Mouse (Mus musculus) neural tube, embryonic 14.5 days (tissue): ENCODE data around the gene Map7. TPM values are rescaled to one million over a fixed set of nuclear protein-coding genes. Genes with fewer than 3 reads are reported as not detected.
A peak's percentile ranks its signal among the peaks of the same experiment; 100 is the strongest.

Experiments
- ATAC-seq: fragments of 200-750 bp; cut with Nextera tagmentation; 2 replicates; pipeline ENCODE4 v1.8.0; 2017; ENCODE audit warnings: low read depth, mild to moderate bottlenecking, moderate TSS enrichment, moderate library complexity
- H3K27ac ChIP-seq: fragments of 300-500 bp; sonication (generic); 2 replicates; pipeline ENCODE4 v1.5.1; 2014; ENCODE audit warnings: low read depth, mild to moderate bottlenecking, control low read depth, low read length, moderate library complexity, mixed read lengths
- H3K27me3 ChIP-seq: fragments of 300-500 bp; sonication (generic); 2 replicates; pipeline ENCODE4 v1.6.1; 2014; ENCODE audit warnings: low read length; ENCODE audit not compliant: control insufficient read depth, insufficient read depth
- H3K36me3 ChIP-seq: fragments of 300-500 bp; sonication (generic); 2 replicates; pipeline ENCODE4 v1.6.1; 2014; ENCODE audit warnings: low read length, mixed read lengths; ENCODE audit not compliant: control insufficient read depth, insufficient read depth
- H3K4me1 ChIP-seq: fragments of 300-500 bp; sonication (generic); 2 replicates; pipeline ENCODE4 v1.6.1; 2014; ENCODE audit warnings: low read length; ENCODE audit not compliant: control insufficient read depth, insufficient read depth
- H3K4me2 ChIP-seq: fragments of 300-500 bp; sonication (generic); 2 replicates; pipeline ENCODE4 v1.6.1; 2014; ENCODE audit warnings: mild to moderate bottlenecking, low read depth, low read length, control low read depth
- H3K4me3 ChIP-seq: fragments of 300-500 bp; sonication (generic); 2 replicates; pipeline ENCODE4 v1.5.1; 2014; ENCODE audit warnings: low read depth, low read length, control low read depth, mixed read lengths
- H3K9ac ChIP-seq: fragments of 300-500 bp; sonication (generic); replicated peaks from 2 replicates; pipeline ENCODE4 v1.6.1; 2014; ENCODE audit warnings: low read depth, mild to moderate bottlenecking, control low read depth, low read length, mixed read lengths
- H3K9me3 ChIP-seq: fragments of 300-500 bp; sonication (generic); 2 replicates; pipeline ENCODE4 v1.6.1; 2016; ENCODE audit warnings: low read length; ENCODE audit not compliant: control insufficient read depth
- WGBS: fragments of 180-500 bp; shearing (Covaris S2); extraction: QIAGEN DNeasy Blood & Tissue Kit; methylation state at CpG from one replicate; pipeline ENCODE4 v1.1.7; 2014; 5-methylcytosine and 5-hydroxymethylcytosine counted together
- polyA plus RNA-seq: library from polyadenylated mRNA; unstranded; fragments of >200 nt; fragmentation: Nextera tagmentation; extraction: Ambion mirVana; gene quantifications from 2 replicates; pipeline ENCODE4 v1.2.1, GENCODE M21; 2014

The Map7 gene
- polyA plus RNA-seq, 1 experiment from 2014 or later: 7.4 TPM

DNA sequence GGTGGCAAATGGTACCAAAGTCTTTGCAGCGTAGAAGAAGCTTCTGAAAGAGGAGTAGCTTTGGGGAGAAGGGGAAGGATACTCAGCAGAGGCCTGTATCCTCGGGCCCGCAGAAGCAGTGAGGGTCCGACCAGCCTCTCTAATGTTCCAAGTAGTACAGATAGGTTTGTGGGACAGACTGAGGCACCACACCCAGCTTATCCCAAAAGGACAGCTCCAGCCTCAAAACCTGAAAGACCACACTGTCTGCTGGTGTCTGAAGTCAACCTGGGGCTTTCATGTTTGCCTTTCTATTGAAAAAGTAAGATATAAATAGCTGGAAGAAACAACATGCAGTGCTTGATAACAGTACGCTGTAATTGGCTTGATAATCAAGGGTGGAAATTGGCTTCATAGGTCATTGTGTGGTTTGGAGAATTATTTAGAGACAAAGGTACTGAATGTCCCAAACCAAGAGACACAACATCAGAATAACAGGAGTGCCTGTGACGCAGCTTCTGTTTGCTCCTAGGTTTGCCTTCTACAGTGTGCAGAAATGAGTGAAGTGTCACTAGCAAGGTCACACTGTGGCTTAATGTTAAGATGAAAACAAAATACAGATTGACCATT is 42.0 kb downstream of the Map7 start:
- Histone ChIP-seq H3K4me1 (no peaks in the 10 kb centered on the region), H3K4me2 (no peak overlapping the region), H3K9ac (no peak overlapping the region), H3K27me3 (no peaks in the 10 kb centered on the region), H3K36me3 (no peaks in the 10 kb centered on the region), H3K9me3 (no peaks in the 10 kb centered on the region), H3K4me3 (no peak overlapping the region), H3K27ac (no peak overlapping the region)
- 91% methylated on average over 6 of the region's 6 CpGs for WGBS
- no peak for ATAC-seq

DNA sequence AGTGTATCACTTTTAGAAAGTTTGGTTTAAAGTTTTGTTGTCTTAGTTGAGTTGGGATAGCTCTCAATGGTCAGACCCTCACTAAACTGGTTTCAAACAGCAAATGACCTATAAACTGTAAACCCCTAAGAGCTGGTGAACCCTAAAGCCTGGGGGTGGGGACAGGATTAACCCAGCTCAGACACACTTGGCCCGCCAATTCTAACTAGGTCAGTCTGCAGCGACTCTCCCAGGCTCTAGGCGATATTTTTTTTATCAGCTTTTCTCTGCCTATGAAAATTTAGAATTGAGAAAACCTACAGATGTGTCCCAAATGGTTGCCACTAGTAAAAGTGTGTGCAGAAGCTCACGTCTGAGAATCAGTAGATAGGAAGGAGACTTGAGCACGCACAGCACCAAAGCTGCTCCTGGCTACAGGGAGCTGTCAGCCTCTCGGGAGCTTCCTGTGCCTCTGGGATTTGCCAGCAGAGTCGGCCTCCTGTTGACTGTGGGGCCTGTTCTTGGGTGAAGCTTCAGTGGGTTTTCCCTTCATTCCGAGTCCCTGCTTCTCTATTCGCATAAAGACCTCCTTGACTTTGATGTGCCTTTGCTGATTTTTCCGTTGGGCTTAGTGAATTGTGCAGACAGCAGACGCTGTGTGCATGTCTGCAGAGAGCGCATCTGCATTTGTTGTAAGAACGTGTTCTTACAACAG is 46.7 kb downstream of the Map7 start:
- H3K9me3 ChIP-seq: no peaks in the 10 kb centered on the region
- WGBS: 47% methylated on average over 13 of the region's 13 CpGs
- ATAC-seq: no peak
- no peaks in the 10 kb centered on the region for H3K36me3 ChIP-seq
- H3K27me3 ChIP-seq: no peaks in the 10 kb centered on the region
- H3K4me1 ChIP-seq: no peaks in the 10 kb centered on the region
- H3K27ac ChIP-seq: no peak overlapping the region
- H3K9ac ChIP-seq: no peak overlapping the region
- H3K4me3 ChIP-seq: no peak overlapping the region
- no peak overlapping the region for H3K4me2 ChIP-seq

DNA sequence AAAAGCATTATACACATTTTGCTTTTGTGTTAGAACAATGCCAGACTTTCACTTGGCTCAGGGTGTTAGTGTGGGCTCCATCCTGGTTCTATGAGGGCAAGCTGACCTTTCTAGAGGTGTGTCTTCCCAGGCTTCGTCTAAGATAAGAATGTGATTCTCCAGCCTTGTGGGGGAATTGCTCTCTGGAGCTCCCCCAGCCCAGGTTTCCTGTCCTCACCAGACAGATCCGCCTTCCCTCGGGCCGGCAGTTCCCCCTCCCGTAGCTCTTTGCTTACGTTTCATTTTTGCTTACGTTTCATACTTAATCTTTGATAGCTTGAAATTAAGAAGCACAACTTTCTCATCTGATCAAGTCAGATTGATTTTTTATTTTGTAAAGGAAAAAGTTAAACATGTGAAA is 48.8 kb downstream of the Map7 start:
- 78% methylated on average over 7 of the region's 7 CpGs for WGBS
- Histone ChIP-seq H3K9me3 (no peaks in the 10 kb centered on the region), H3K27me3 (no peaks in the 10 kb centered on the region), H3K36me3 (no peaks in the 10 kb centered on the region), H3K4me2 (no peak overlapping the region), H3K27ac (no peak overlapping the region), H3K9ac (no peak overlapping the region), H3K4me3 (no peak overlapping the region), H3K4me1 (no peaks in the 10 kb centered on the region)
- no peak for ATAC-seq

DNA sequence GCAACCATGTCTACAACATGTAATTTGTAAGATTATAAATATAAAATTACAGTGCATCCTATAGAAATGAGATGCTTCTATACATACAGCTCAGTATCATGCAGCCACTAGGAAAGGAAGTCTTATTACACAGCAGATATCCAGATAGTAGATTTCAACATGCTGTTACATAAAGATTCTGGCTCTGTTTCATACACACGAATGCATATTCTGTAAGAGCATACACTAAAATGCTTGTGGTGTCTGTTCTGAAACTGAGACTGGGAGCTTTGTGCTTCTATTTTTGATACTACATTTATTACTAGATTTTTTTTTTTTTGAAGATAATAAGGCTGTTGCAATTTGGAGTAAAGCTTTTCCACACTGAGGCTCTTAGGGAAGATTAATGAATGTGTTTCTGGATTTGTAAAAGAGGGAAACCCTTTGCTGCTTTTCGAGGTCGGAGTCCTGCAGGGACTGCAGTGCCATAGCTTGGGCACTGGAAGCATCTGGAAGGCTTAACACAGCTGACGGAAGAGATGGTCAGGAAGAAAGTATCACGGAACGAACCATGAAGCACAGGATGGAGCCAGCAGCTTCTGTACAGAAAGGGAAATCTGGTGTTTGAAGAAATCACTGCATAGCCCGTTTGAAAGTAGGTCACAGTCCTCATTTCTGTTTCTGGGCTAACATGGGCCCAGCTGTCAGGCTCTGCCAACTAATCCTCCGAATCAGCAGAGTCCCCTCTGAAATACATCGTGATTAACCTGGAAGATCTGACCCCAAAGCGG is 50.9 kb downstream of the Map7 start:
- no peak for ATAC-seq
- Histone ChIP-seq H3K4me3 (no peak overlapping the region), H3K36me3 (no peaks in the 10 kb centered on the region), H3K9me3 (no peaks in the 10 kb centered on the region), H3K27me3 (no peaks in the 10 kb centered on the region), H3K4me2 (no peak overlapping the region), H3K27ac (no peak overlapping the region), H3K4me1 (no peaks in the 10 kb centered on the region), H3K9ac (no peak overlapping the region)
- WGBS: 77% methylated on average over 10 of the region's 10 CpGs

DNA sequence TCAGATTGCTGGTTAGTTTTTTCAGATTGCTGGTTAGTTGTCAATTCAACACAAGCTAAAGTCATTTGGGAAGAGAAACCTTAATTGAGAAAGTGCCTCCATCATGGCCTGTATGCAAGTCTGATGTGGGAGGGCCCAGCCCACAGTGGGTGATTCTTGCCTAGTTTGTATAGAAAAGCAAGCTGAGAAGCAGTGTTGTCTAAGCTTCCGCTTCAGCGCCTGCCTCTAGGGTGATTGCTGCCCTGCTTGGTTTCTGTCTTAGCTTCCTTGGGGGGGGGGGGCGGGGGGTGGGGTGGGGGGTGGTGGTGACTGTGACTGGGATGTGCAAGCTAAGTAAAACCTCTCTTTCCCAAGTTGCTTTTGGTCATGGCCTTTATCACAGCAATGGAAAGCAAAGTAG is 53.0 kb downstream of the Map7 start:
- no peak overlapping the region for H3K27ac ChIP-seq
- no peaks in the 10 kb centered on the region for H3K27me3 ChIP-seq
- no peaks in the 10 kb centered on the region for H3K4me1 ChIP-seq
- H3K9ac ChIP-seq: no peak overlapping the region
- ATAC-seq: no peak
- WGBS: 27% methylated on average over 3 of the region's 3 CpGs
- H3K4me2 ChIP-seq: no peak overlapping the region
- H3K4me3 ChIP-seq: no peak overlapping the region
- H3K36me3 ChIP-seq: no peaks in the 10 kb centered on the region
- H3K9me3 ChIP-seq: no peaks in the 10 kb centered on the region

DNA sequence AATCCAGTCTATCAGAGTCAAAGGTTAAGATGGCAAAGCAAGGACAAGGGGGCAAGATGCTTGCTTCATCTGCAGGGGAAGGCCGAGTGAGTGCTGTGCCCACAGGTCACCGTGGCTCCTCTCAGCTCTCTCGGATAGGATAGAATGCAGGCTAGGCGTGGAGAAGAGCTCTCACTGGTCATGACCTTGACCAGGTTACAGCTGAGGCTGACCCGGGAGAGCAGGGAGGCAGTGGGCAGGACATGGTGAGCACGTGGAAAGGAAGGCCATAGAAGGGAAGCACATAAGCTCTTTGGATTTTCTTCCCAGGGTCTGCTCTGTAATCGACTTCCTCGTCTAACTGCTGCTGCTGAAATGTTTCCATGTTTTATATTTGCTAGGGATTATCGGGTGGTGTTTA is 53.9 kb downstream of the Map7 start:
- Histone ChIP-seq H3K4me1 (no peaks in the 10 kb centered on the region), H3K9ac (no peak overlapping the region), H3K36me3 (no peaks in the 10 kb centered on the region), H3K27me3 (no peaks in the 10 kb centered on the region), H3K27ac (no peak overlapping the region), H3K4me2 (no peak overlapping the region), H3K4me3 (no peak overlapping the region), H3K9me3 (no peaks in the 10 kb centered on the region)
- no peak for ATAC-seq
- 69% methylated on average over 9 of the region's 9 CpGs for WGBS

DNA sequence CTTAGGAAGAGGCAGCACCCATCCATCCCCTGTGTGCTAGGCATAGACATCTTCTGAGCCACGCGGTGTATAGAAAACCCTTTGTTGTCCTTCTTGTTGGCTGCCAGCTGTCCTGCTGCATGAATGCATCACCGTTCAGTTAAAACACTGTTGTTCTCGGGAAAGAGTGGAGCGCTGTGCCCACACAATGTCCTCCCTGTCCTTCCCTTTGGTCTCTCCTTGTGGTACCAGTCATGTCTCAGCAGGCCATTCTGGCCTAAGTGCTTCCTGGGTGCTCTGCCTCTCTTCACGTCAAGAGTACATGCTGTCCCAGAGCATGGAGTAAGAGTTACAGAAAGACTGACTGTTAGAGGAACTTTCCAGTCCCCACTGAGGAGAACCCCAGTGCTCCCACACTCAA is 54.5 kb downstream of the Map7 start:
- WGBS: 37% methylated on average over 6 of the region's 6 CpGs
- Histone ChIP-seq H3K27me3 (no peaks in the 10 kb centered on the region), H3K4me1 (no peaks in the 10 kb centered on the region), H3K36me3 (no peaks in the 10 kb centered on the region), H3K9me3 (no peaks in the 10 kb centered on the region), H3K27ac (no peak overlapping the region), H3K4me3 (no peak overlapping the region), H3K4me2 (no peak overlapping the region), H3K9ac (no peak overlapping the region)
- peak; percentile 47; the same call in 1 of the 2 replicates for ATAC-seq

DNA sequence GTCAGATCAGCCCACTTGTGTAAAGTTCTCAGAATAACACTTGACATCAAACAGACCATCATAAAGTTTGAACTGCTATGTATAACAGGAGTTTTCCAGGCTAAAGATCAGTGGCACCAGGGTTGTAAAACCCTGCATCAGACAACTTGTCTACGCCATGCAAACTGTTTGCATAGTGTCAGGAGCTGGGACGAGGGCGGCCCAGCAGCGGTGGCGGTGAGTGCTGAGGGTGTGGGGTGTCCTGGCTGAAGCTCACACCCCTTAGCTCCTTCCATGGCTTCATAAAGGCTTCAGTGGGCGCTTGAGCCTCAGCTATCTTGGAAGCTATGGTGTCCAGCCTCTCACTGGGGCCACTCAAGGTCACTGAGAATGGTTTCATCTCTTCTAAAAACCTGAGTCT is 55.2 kb downstream of the Map7 start:
- Histone ChIP-seq H3K27ac (no peak overlapping the region), H3K9ac (no peak overlapping the region), H3K36me3 (no peaks in the 10 kb centered on the region), H3K4me2 (no peak overlapping the region), H3K9me3 (no peaks in the 10 kb centered on the region), H3K27me3 (no peaks in the 10 kb centered on the region), H3K4me3 (no peak overlapping the region), H3K4me1 (no peaks in the 10 kb centered on the region)
- ATAC-seq: no peak
- WGBS: 69% methylated on average over 6 of the region's 6 CpGs
